Mouse (Mus musculus) embryonic fibroblast, embryonic 13.5 days (primary cell): ENCODE results near the gene Crb1.

Experiments
- CTCF ChIP-seq: IDR thresholded peaks from 2 replicates; pipeline ENCODE4 v1.5.1; 2011; ENCODE audit warnings: mild to moderate bottlenecking, control low read depth, low read length, moderate library complexity, borderline replicate concordance; ENCODE audit not compliant: insufficient read depth
- POLR2A ChIP-seq: IDR thresholded peaks from 2 replicates; pipeline ENCODE4 v1.6.1; 2011; ENCODE audit warnings: low read depth, mild to moderate bottlenecking, control low read depth, low read length, moderate library complexity

- TF ChIP-seq CTCF (no peak), POLR2A (no peak)
Measured at GRCm38 (mm10) chr1:139325378-139325777, 51.5 kb downstream of the Crb1 start.
